Mouse (Mus musculus) lung, embryonic 16.5 days (tissue): ENCODE measurements around the gene Klc4. TPM values are rescaled to one million over a fixed set of nuclear protein-coding genes. Genes with fewer than 3 reads are reported as not detected.

ENCODE experiments used
- ATAC-seq: fragments of 200-750 bp; cut with Nextera tagmentation; 2 replicates; pipeline ENCODE4 v1.8.0; 2017; ENCODE audit warnings: low read depth, mild to moderate bottlenecking, moderate library complexity
- H3K27ac ChIP-seq: fragments of 300-500 bp; sonication (generic); 2 replicates; pipeline ENCODE4 v1.5.1; 2014; ENCODE audit warnings: mild to moderate bottlenecking, control low read depth, low read length
- H3K27me3 ChIP-seq: fragments of 300-500 bp; sonication (generic); 2 replicates; pipeline ENCODE4 v1.6.1; 2014; ENCODE audit warnings: low read depth, low read length, mixed read lengths; ENCODE audit not compliant: control insufficient read depth, insufficient read depth
- H3K36me3 ChIP-seq: fragments of 300-500 bp; sonication (generic); 2 replicates; pipeline ENCODE4 v1.6.1; 2014; ENCODE audit warnings: low read length; ENCODE audit not compliant: control insufficient read depth, insufficient read depth
- H3K4me1 ChIP-seq: fragments of 300-500 bp; sonication (generic); replicated peaks from 2 replicates; pipeline ENCODE4 v1.6.1; 2014; ENCODE audit warnings: low read length, mixed read lengths; ENCODE audit not compliant: control insufficient read depth, insufficient read depth
- H3K4me2 ChIP-seq: fragments of 300-500 bp; sonication (generic); 2 replicates; pipeline ENCODE4 v1.6.1; 2014; ENCODE audit warnings: low read depth, low read length, control low read depth
- H3K4me3 ChIP-seq: fragments of 300-500 bp; sonication (generic); 2 replicates; pipeline ENCODE4 v1.5.1; 2014; ENCODE audit warnings: mild to moderate bottlenecking, low read length, control low read depth
- H3K9ac ChIP-seq: fragments of 300-500 bp; sonication (generic); 2 replicates; pipeline ENCODE4 v1.6.1; 2014; ENCODE audit warnings: low read length, control low read depth
- H3K9me3 ChIP-seq: fragments of 300-500 bp; sonication (generic); 2 replicates; pipeline ENCODE4 v1.6.1; 2016; ENCODE audit warnings: low read length; ENCODE audit not compliant: control insufficient read depth
- WGBS: fragments of 180-500 bp; shearing (Covaris S2); extraction: QIAGEN DNeasy Blood & Tissue Kit; methylation state at CpG from one replicate; pipeline ENCODE4 v1.1.7; 2014; 5-methylcytosine and 5-hydroxymethylcytosine counted together
- polyA plus RNA-seq: library from polyadenylated mRNA; unstranded; fragments of >200 nt; fragmentation: Nextera tagmentation; extraction: Ambion mirVana; gene quantifications from 2 replicates; pipeline ENCODE4 v1.2.1, GENCODE M21; 2015

Gene Klc4
- polyA plus RNA-seq, 1 experiment from 2014 or later, result 27.6 TPM

DNA sequence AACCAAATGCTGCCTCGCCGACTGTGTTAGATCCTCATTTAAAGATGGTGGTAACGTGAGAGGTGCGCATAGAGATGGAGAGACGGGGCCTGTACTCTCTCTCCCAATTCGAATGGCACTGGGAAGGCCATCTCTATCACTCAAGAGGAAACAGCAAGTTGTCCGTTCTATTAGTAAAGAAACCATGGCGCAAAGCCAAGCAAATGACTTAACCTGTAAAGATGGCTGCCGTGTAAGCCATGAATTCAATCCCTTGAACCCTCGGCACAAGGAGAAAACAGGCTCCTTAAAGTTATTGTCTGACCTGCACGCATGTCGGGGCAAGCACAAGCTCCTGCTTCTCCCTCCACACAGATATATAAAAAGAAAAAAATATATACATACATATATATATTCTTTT, 28.0 kb downstream of the Klc4 start:
- Histone ChIP-seq H3K36me3 (no peaks in the 10 kb centered on the region), H3K27ac (peak overlapping the region; percentile 94), H3K4me1 (peaks cover 78% of the 10 kb centered on the region), H3K27me3 (no peaks in the 10 kb centered on the region), H3K4me3 (no peak overlapping the region), H3K9ac (peak overlapping the region; percentile 64), H3K9me3 (no peaks in the 10 kb centered on the region), H3K4me2 (peak overlapping the region; percentile 37)
- no peak for ATAC-seq
- WGBS, result 40% methylated on average over 12 of the region's 12 CpGs

DNA sequence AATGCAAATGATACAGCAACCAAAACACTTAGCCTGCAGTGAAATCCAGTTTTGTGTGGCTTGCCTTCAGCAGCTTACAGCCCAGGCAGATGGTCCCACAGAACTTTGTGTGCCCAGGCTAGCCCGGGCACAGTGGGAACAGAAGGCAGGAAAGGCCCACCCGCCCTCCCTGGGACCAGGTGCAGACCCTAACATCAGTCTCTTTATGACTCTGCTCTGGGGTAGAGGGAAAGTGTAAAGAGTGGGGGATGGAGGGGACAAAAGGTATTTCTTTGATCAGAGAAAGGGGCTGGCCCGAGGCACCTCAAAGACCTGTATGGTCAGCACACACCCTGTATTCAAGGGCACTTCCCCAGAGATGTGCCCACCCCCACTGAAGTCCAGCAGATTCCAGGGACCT, 32.6 kb downstream of the Klc4 start:
- Histone ChIP-seq H3K4me3 (no peak overlapping the region), H3K9me3 (no peaks in the 10 kb centered on the region), H3K27ac (peak overlapping the region; percentile 91), H3K4me1 (peaks cover 63% of the 10 kb centered on the region), H3K4me2 (peak overlapping the region; percentile 21), H3K9ac (peak overlapping the region; percentile 38; the same call in 1 of the 2 replicates), H3K36me3 (no peaks in the 10 kb centered on the region), H3K27me3 (no peaks in the 10 kb centered on the region)
- ATAC-seq, result peak; percentile 27; the same call in 1 of the 2 replicates
- WGBS, result 30% methylated on average over 3 of the region's 3 CpGs

- 12% methylated on average over 4 of the region's 4 CpGs for WGBS
- Histone ChIP-seq H3K9me3 (no peaks in the 10 kb centered on the region), H3K4me3 (no peak overlapping the region), H3K4me1 (peaks cover 59% of the 10 kb centered on the region), H3K27ac (peak overlapping the region; percentile 91), H3K36me3 (no peaks in the 10 kb centered on the region), H3K27me3 (no peaks in the 10 kb centered on the region), H3K4me2 (peak overlapping the region; percentile 21), H3K9ac (peak overlapping the region; percentile 3; the same call in 1 of the 2 replicates)
- ATAC-seq, result peak; percentile 46
These were observed 33.0 kb downstream of the Klc4 start for GRCm38 (mm10) chr17:46612820-46613219.

GRCm38 (mm10) chr17:46612189-46612588, 33.6 kb downstream of the Klc4 start:
- H3K27me3 ChIP-seq, result no peaks in the 10 kb centered on the region
- H3K4me1 ChIP-seq, result peaks cover 53% of the 10 kb centered on the region
- no peaks in the 10 kb centered on the region for H3K36me3 ChIP-seq
- H3K27ac ChIP-seq, result peak overlapping the region; percentile 91
- no peaks in the 10 kb centered on the region for H3K9me3 ChIP-seq
- no peak for ATAC-seq
- WGBS, result 36% methylated on average over 2 of the region's 2 CpGs
- H3K4me2 ChIP-seq, result peak overlapping the region; percentile 21; the same call in 1 of the 2 replicates
- H3K4me3 ChIP-seq, result no peak overlapping the region
- H3K9ac ChIP-seq, result peak overlapping the region; percentile 3; the same call in 1 of the 2 replicates

- no peak overlapping the region for H3K9ac ChIP-seq
- no peak overlapping the region for H3K4me3 ChIP-seq
- no peaks in the 10 kb centered on the region for H3K9me3 ChIP-seq
- no peak overlapping the region for H3K4me2 ChIP-seq
- no peaks in the 10 kb centered on the region for H3K36me3 ChIP-seq
- peak overlapping the region; percentile 91; the same call in 1 of the 2 replicates for H3K27ac ChIP-seq
- no peaks in the 10 kb centered on the region for H3K27me3 ChIP-seq
- 94% methylated on average over 6 of the region's 6 CpGs for WGBS
- ATAC-seq, result no peak
- H3K4me1 ChIP-seq, result peaks cover 46% of the 10 kb centered on the region
These were observed 34.5 kb downstream of the Klc4 start for GRCm38 (mm10) chr17:46611316-46611715.

- Histone ChIP-seq H3K36me3 (no peaks in the 10 kb centered on the region), H3K27ac (peak overlapping the region; percentile 83), H3K9me3 (no peaks in the 10 kb centered on the region), H3K27me3 (no peaks in the 10 kb centered on the region), H3K4me2 (peak overlapping the region; percentile 33), H3K9ac (no peak overlapping the region), H3K4me3 (peak overlapping the region; percentile 15; the same call in 1 of the 2 replicates), H3K4me1 (peaks cover 52% of the 10 kb centered on the region)
- 37% methylated on average over 15 of the region's 15 CpGs for WGBS
- ATAC-seq, result peak; percentile 79
These were observed 35.9 kb downstream of the Klc4 start for GRCm38 (mm10) chr17:46609721-46610514.

DNA sequence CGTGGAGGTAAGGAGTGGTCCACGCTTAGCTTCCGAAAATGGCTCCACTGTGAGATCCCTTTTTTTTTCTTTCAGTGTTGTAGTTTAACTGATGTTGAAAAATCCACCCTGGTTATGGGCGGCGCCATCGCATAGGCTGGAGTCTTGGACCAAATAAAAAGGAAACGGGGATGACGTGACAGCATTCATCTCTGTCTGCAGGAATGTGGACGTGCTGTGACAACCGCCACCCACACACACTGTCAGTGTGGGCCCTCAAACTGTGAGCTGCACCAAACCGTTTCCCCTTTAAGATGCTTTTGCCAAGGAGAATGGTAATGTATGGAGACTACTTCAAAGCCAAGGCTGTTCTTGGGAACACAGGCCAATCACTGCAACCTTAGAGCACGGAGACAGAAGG, 39.8 kb downstream of the Klc4 start:
- Histone ChIP-seq H3K27ac (no peak overlapping the region), H3K4me2 (no peak overlapping the region), H3K9me3 (no peaks in the 10 kb centered on the region), H3K27me3 (no peaks in the 10 kb centered on the region), H3K4me3 (no peak overlapping the region), H3K4me1 (peaks cover 32% of the 10 kb centered on the region), H3K36me3 (no peaks in the 10 kb centered on the region), H3K9ac (no peak overlapping the region)
- 55% methylated on average over 12 of the region's 12 CpGs for WGBS
- peak; percentile 56 for ATAC-seq

GRCm38 (mm10) chr17:46605126-46605525, 40.7 kb downstream of the Klc4 start:
- Histone ChIP-seq H3K4me1 (peaks cover 26% of the 10 kb centered on the region), H3K4me3 (no peak overlapping the region), H3K9ac (no peak overlapping the region), H3K9me3 (no peaks in the 10 kb centered on the region), H3K4me2 (no peak overlapping the region), H3K27ac (no peak overlapping the region), H3K36me3 (peaks cover 2% of the 10 kb centered on the region; the same call in 1 of the 2 replicates), H3K27me3 (no peaks in the 10 kb centered on the region)
- 73% methylated on average over 5 of the region's 5 CpGs for WGBS
- ATAC-seq, result no peak

- Histone ChIP-seq H3K9ac (no peak overlapping the region), H3K4me2 (no peak overlapping the region), H3K9me3 (no peaks in the 10 kb centered on the region), H3K27ac (peak overlapping the region; percentile 16; the same call in 1 of the 2 replicates), H3K36me3 (peaks cover 2% of the 10 kb centered on the region; the same call in 1 of the 2 replicates), H3K4me1 (peaks cover 19% of the 10 kb centered on the region), H3K27me3 (no peaks in the 10 kb centered on the region), H3K4me3 (no peak overlapping the region)
- ATAC-seq, result no peak
- 94% methylated on average over 4 of the region's 4 CpGs for WGBS
These were observed 42.6 kb downstream of the Klc4 start for GRCm38 (mm10) chr17:46603229-46603628.
